Mouse (Mus musculus): ENCODE data around the gene Reg3b.
"Not testable (repeated sequence)": the region's sequence is repeated elsewhere in the genome, so short reads cannot be mapped to it uniquely, and the experiment has no call there.

Gene Reg3b

GRCm38 (mm10) chr6:78370357-78370756 lies at the start of gene Reg3b:
Reg3b (plus strand) TSS chr6:78370657.
- DNase-seq (ENCODE audit: inconsistent ontology term), result no peak

- no peak for DNase-seq (ENCODE audit: inconsistent ontology term)
Observed at GRCm38 (mm10) chr6:78327798-78328197, 42.7 kb upstream of the Reg3b start.

GRCm38 (mm10) chr6:78329166-78329565 lies 41.3 kb upstream of the Reg3b start:
- no peak for DNase-seq (ENCODE audit: inconsistent ontology term)

- peak; percentile 36 for DNase-seq (ENCODE audit: inconsistent ontology term)
Observed at GRCm38 (mm10) chr6:78331919-78332569, 38.4 kb upstream of the Reg3b start.

GRCm38 (mm10) chr6:78340296-78340695 lies 30.2 kb upstream of the Reg3b start:
- DNase-seq (ENCODE audit: inconsistent ontology term), result no peak

- DNase-seq (ENCODE audit: inconsistent ontology term), result no peak
Observed at GRCm38 (mm10) chr6:78341689-78342088, 28.8 kb upstream of the Reg3b start.

- no peak for DNase-seq (ENCODE audit: inconsistent ontology term)
Observed at GRCm38 (mm10) chr6:78361971-78362563, 8.4 kb upstream of the Reg3b start.

GRCm38 (mm10) chr6:78378765-78379164 lies 8.3 kb downstream of the Reg3b start, which contains the start of gene Reg3d:
Reg3d (minus strand) TSS chr6:78378865.
- no peak for DNase-seq (ENCODE audit: inconsistent ontology term)

GRCm38 (mm10) chr6:78380409-78380808 lies 10.0 kb downstream of the Reg3b start, which contains the start of gene Reg3a:
Reg3a (plus strand) TSS chr6:78380709.
- DNase-seq (ENCODE audit: inconsistent ontology term), result no peak

- DNase-seq (ENCODE audit: inconsistent ontology term), result no peak
Observed at GRCm38 (mm10) chr6:78385609-78386008, 15.2 kb downstream of the Reg3b start.

- not testable (repeated sequence) for DNase-seq (ENCODE audit: inconsistent ontology term)
Observed at GRCm38 (mm10) chr6:78395323-78395722, 24.9 kb downstream of the Reg3b start, which contains the start of gene Reg2. Reg2 (plus strand) TSS chr6:78395623.

GRCm38 (mm10) chr6:78422411-78422810 lies 52.0 kb downstream of the Reg3b start, which contains the start of gene Reg1:
Reg1 (plus strand) TSS chr6:78422711.
- not testable (repeated sequence) for DNase-seq (ENCODE audit: inconsistent ontology term)

Data from Muller cell, postnatal 12 days (primary cell).